Mouse (Mus musculus) forebrain, embryonic 11.5 days (tissue): ENCODE measurements at regions not wholly inside any gene's neighbourhood (a gene's known extent, or its start where the extent isn't known, plus 50 kb on each side); places are given as distances from the start of the nearest gene placed in this dataset.

Experiments used
- ATAC-seq: fragments of 200-750 bp; cut with Nextera tagmentation; replicated peaks from 2 replicates; pipeline ENCODE4 v1.8.0; 2017; ENCODE audit warnings: moderate TSS enrichment; ENCODE audit not compliant: low FRiP score
- DNase-seq: peaks from one replicate; pipeline ENCODE4 v3.0.0-alpha.2; 2017; ENCODE audit warnings: low spot score
- H3K27ac ChIP-seq: fragments of 300-500 bp; sonication (generic); 2 replicates; pipeline ENCODE4 v1.5.1; 2014; ENCODE audit warnings: low read depth, low read length
- H3K27me3 ChIP-seq: fragments of 300-500 bp; sonication (generic); 2 replicates; pipeline ENCODE4 v1.6.1; 2014; ENCODE audit warnings: mild to moderate bottlenecking, low read length, mixed read lengths; ENCODE audit not compliant: control insufficient read depth, insufficient read depth
- H3K36me3 ChIP-seq: fragments of 300-500 bp; sonication (generic); 2 replicates; pipeline ENCODE4 v1.6.1; 2014; ENCODE audit warnings: mild to moderate bottlenecking, low read length, moderate library complexity, mixed read lengths; ENCODE audit not compliant: control insufficient read depth, insufficient read depth
- H3K4me1 ChIP-seq: fragments of 300-500 bp; sonication (generic); replicated peaks from 2 replicates; pipeline ENCODE4 v1.6.1; 2014; ENCODE audit warnings: low read length, mixed read lengths; ENCODE audit not compliant: control insufficient read depth, insufficient read depth
- H3K4me2 ChIP-seq: fragments of 300-500 bp; sonication (generic); 2 replicates; pipeline ENCODE4 v1.6.1; 2014; ENCODE audit warnings: low read depth, mild to moderate bottlenecking, low read length, moderate library complexity, mixed read lengths; ENCODE audit not compliant: severe bottlenecking
- H3K4me3 ChIP-seq: fragments of 300-500 bp; sonication (generic); 2 replicates; pipeline ENCODE4 v1.5.1; 2014; ENCODE audit warnings: low read depth, low read length
- H3K9ac ChIP-seq: fragments of 300-500 bp; sonication (generic); 2 replicates; pipeline ENCODE4 v1.6.1; 2014; ENCODE audit warnings: low read length
- H3K9me3 ChIP-seq: fragments of 300-500 bp; sonication (generic); 2 replicates; pipeline ENCODE4 v1.6.1; 2016; ENCODE audit warnings: low read length, mixed read lengths; ENCODE audit not compliant: control insufficient read depth
- WGBS: fragments of 180-500 bp; shearing (Covaris S2); extraction: QIAGEN DNeasy Blood & Tissue Kit; methylation state at CpG from one replicate; pipeline ENCODE4 v1.1.7; 2014; 5-methylcytosine and 5-hydroxymethylcytosine counted together

DNA sequence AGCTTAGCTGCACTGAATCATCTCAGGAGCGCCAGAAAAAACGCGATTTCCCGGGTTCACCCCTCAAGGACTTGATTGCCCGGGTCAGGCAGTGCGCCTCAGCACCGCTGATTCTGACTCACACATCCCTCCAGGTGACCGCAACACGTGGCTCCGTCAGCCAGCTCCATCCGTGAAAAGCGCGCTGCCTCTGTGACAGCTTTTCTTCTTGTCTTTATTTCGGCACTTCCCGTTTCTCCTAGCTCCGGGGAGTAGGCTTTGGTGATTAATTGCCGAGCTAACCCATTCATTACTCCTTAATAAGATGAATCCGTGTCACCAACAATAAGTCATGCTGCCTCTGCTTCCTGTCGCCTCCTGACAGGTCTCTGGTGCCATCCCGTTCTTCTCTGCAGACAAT is 108.6 kb downstream of the Katnal1 start:
- ATAC-seq (no peak), DNase-seq (peak; percentile 66)
- no peaks in the 10 kb centered on the region for H3K36me3 ChIP-seq
- no peak overlapping the region for H3K27ac ChIP-seq
- H3K27me3 ChIP-seq: no peaks in the 10 kb centered on the region
- H3K4me2 ChIP-seq: peak overlapping the region; percentile 24; the same call in 1 of the 2 replicates
- no peaks in the 10 kb centered on the region for H3K9me3 ChIP-seq
- WGBS: 14% methylated on average over 19 of the region's 20 CpGs
- no peak overlapping the region for H3K4me3 ChIP-seq
- no peak overlapping the region for H3K9ac ChIP-seq
- no peaks in the 10 kb centered on the region for H3K4me1 ChIP-seq

DNA sequence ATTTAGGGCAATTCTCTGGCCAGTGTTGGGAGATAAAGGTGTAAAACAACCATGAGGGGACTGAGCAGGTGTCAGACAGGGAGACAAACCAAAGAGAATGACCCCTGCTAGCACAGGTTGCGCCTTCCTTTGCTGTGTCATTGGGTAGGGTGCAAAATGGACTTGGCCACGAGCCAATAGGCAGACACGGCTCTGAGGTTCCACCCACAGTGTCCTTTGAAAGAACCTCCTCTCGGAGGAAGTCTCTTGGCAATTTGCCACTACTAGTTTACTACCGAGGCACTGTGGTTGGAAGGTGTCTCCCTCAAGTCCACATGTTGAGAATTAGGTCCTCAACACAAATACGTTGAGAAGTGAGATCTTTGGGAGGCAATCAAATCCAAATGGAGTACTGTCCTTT is 109.7 kb downstream of the Katnal1 start:
- Histone ChIP-seq H3K4me2 (no peak overlapping the region), H3K4me3 (no peak overlapping the region), H3K9ac (no peak overlapping the region), H3K27ac (no peak overlapping the region), H3K36me3 (no peaks in the 10 kb centered on the region), H3K9me3 (no peaks in the 10 kb centered on the region), H3K27me3 (no peaks in the 10 kb centered on the region), H3K4me1 (no peaks in the 10 kb centered on the region)
- DNase-seq: no peak
- 73% methylated on average over 6 of the region's 6 CpGs for WGBS
- ATAC-seq: no peak

GRCm38 (mm10) chr5:148818746-148819145 is 110.4 kb downstream of the Katnal1 start:
- no peak overlapping the region for H3K9ac ChIP-seq
- DNase-seq (no peak), ATAC-seq (no peak)
- H3K27me3 ChIP-seq: no peaks in the 10 kb centered on the region
- H3K9me3 ChIP-seq: no peaks in the 10 kb centered on the region
- 73% methylated on average over 2 of the region's 2 CpGs for WGBS
- H3K36me3 ChIP-seq: no peaks in the 10 kb centered on the region
- H3K4me1 ChIP-seq: no peaks in the 10 kb centered on the region
- no peak overlapping the region for H3K4me2 ChIP-seq
- H3K27ac ChIP-seq: no peak overlapping the region
- H3K4me3 ChIP-seq: no peak overlapping the region

GRCm38 (mm10) chr5:148812840-148813239 is 116.3 kb downstream of the Katnal1 start:
- no peaks in the 10 kb centered on the region for H3K9me3 ChIP-seq
- H3K4me1 ChIP-seq: no peaks in the 10 kb centered on the region
- H3K9ac ChIP-seq: no peak overlapping the region
- no peak overlapping the region for H3K27ac ChIP-seq
- no peaks in the 10 kb centered on the region for H3K27me3 ChIP-seq
- H3K4me3 ChIP-seq: no peak overlapping the region
- H3K4me2 ChIP-seq: no peak overlapping the region
- H3K36me3 ChIP-seq: no peaks in the 10 kb centered on the region
- 83% methylated on average over 9 of the region's 9 CpGs for WGBS
- DNase-seq: no peak
- ATAC-seq: no peak

DNA sequence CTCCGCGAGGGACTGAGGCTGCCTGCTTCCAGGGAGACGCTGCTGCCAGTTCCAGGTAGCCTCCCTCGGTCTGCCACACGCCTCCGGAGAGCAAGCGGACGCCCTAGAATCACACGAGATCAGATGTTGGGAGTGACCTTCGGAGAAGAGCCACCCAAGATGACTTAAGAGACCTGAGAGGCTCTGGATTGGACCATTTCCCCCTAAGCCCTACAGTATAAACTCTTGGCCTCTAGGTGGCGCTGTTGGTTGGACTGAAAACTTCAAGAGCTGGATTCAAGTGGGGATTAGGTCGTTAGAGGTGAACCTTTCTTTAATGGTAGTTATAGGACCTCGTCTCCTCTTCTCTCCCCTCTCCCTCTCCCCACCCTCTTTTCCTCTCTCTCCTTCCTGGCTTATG is 117.1 kb downstream of the Katnal1 start:
- H3K36me3 ChIP-seq: no peaks in the 10 kb centered on the region
- no peaks in the 10 kb centered on the region for H3K9me3 ChIP-seq
- 19% methylated on average over 13 of the region's 13 CpGs for WGBS
- H3K9ac ChIP-seq: no peak overlapping the region
- no peak overlapping the region for H3K4me3 ChIP-seq
- peak; percentile 79 for DNase-seq
- ATAC-seq: peak; percentile 42; the same call in 1 of the 2 replicates
- no peaks in the 10 kb centered on the region for H3K27me3 ChIP-seq
- no peaks in the 10 kb centered on the region for H3K4me1 ChIP-seq
- no peak overlapping the region for H3K4me2 ChIP-seq
- H3K27ac ChIP-seq: no peak overlapping the region

DNA sequence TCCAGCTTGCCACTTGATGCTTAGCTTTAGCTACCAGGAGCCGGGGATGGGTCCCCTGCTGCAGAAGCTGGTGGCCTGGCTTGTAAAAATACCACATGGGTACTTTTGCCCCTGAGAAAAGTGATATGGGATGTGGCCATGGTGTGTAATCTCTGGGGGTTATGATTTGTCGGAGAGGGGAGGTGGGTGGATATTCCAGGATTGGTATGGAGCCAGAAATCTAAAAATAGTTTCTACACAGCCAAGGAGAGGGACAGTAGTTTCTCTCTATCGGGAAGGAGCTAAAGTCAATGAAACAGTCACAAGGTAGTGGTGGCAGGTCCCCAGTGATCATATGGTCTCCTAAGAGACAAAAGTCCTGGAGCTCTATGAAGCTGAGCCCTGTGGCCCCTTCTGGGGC is 119.6 kb downstream of the Katnal1 start:
- no peak overlapping the region for H3K9ac ChIP-seq
- H3K9me3 ChIP-seq: no peaks in the 10 kb centered on the region
- DNase-seq (no peak), ATAC-seq (no peak)
- H3K4me2 ChIP-seq: no peak overlapping the region
- H3K4me3 ChIP-seq: no peak overlapping the region
- H3K4me1 ChIP-seq: no peaks in the 10 kb centered on the region
- 71% methylated on average over 3 of the region's 3 CpGs for WGBS
- no peaks in the 10 kb centered on the region for H3K27me3 ChIP-seq
- H3K27ac ChIP-seq: no peak overlapping the region
- H3K36me3 ChIP-seq: no peaks in the 10 kb centered on the region

- Histone ChIP-seq H3K4me2 (no peak overlapping the region), H3K9ac (no peak overlapping the region), H3K27ac (no peak overlapping the region), H3K36me3 (no peaks in the 10 kb centered on the region), H3K27me3 (no peaks in the 10 kb centered on the region), H3K4me3 (no peak overlapping the region), H3K4me1 (no peaks in the 10 kb centered on the region), H3K9me3 (no peaks in the 10 kb centered on the region)
- 26% methylated on average over 10 of the region's 10 CpGs for WGBS
- DNase-seq: no peak
- ATAC-seq: no peak
These were observed 120.1 kb downstream of the Katnal1 start for GRCm38 (mm10) chr5:148809055-148809454.

GRCm38 (mm10) chr5:148808426-148808825 is 120.7 kb downstream of the Katnal1 start:
- Histone ChIP-seq H3K36me3 (no peaks in the 10 kb centered on the region), H3K4me1 (no peaks in the 10 kb centered on the region), H3K4me3 (no peak overlapping the region), H3K27me3 (no peaks in the 10 kb centered on the region), H3K4me2 (no peak overlapping the region), H3K9me3 (no peaks in the 10 kb centered on the region), H3K27ac (no peak overlapping the region), H3K9ac (no peak overlapping the region)
- WGBS: 7% methylated on average over 4 of the region's 4 CpGs
- peak; percentile 55; the same call in 1 of the 2 replicates for ATAC-seq
- DNase-seq: peak; percentile 81

DNA sequence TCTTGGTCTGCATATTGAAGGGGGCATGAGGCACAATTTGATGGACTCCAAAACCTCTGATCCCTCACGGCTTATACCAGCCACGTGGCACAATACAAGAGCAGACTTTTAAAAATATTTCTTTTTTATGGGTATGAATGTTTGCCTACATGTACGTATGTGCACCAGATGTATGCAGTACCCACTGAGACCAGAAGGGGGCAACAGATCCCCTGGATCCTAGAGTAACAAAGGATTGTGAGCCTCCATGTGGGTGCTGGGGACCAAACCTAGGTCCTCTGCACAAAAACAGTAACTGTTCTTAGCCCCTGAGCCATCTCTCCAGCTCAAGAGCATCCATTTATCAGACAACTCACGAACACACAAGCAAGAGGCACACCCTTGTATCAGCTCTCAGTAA is 121.5 kb downstream of the Katnal1 start:
- no peak overlapping the region for H3K9ac ChIP-seq
- H3K27me3 ChIP-seq: no peaks in the 10 kb centered on the region
- H3K27ac ChIP-seq: no peak overlapping the region
- no peak overlapping the region for H3K4me3 ChIP-seq
- 92% methylated on average over 4 of the region's 4 CpGs for WGBS
- H3K36me3 ChIP-seq: no peaks in the 10 kb centered on the region
- ATAC-seq: no peak
- no peak overlapping the region for H3K4me2 ChIP-seq
- no peaks in the 10 kb centered on the region for H3K9me3 ChIP-seq
- H3K4me1 ChIP-seq: no peaks in the 10 kb centered on the region
- no peak for DNase-seq
